Mouse (Mus musculus): ENCODE data around the gene Slc22a14.

- TF ChIP-seq CTCF (IDR thresholded peaks at IDR 0.05; ENCODE audit: borderline replicate concordance, insufficient read depth, low read depth, low read length) (no peak), POLR2A (IDR thresholded peaks at IDR 0.05; ENCODE audit: borderline replicate concordance, insufficient read depth, low read length) (no peak)
Measured at GRCm38 (mm10) chr9:119158861-119159260, 206.5 kb downstream of the Slc22a14 start, which contains the start of gene Gm47289.

Measured in cerebellum, adult 2 months (tissue).